Mouse (Mus musculus) brain, embryonic 14.5 days (tissue): ENCODE data around the gene Adgrd1. TPM values are rescaled to one million over a fixed set of nuclear protein-coding genes. Genes with fewer than 3 reads are reported as not detected.
A peak's percentile ranks its signal among the peaks of the same experiment; 100 is the strongest.

Experiments
- DNase-seq: peaks from one replicate; pipeline ENCODE4 v3.0.0-alpha.2; 2011; ENCODE audit warnings: low read depth
- CTCF ChIP-seq: fragments of 200-500 bp; IDR thresholded peaks from 2 replicates; pipeline ENCODE4 v1.5.1; 2012; ENCODE audit warnings: inconsistent platforms, mild to moderate bottlenecking, moderate library complexity, borderline replicate concordance; ENCODE audit not compliant: insufficient read depth, insufficient read length; ENCODE audit errors: extremely low read depth
- POLR2A ChIP-seq: fragments of 200-500 bp; IDR thresholded peaks from 2 replicates; pipeline ENCODE4 v1.6.1; 2012; ENCODE audit warnings: mild to moderate bottlenecking, inconsistent platforms, borderline replicate concordance; ENCODE audit not compliant: poor library complexity, insufficient read depth, insufficient read length, severe bottlenecking; ENCODE audit errors: extremely low read depth
- polyA plus RNA-seq: library from polyadenylated mRNA; depleted of rRNA; stranded (reverse); fragments of >200 nt; gene quantifications from 2 replicates; pipeline ENCODE4 v1.2.3, GENCODE M21; 2012; rRNA removed

Gene Adgrd1
- polyA plus RNA-seq: 0.25 and 0.41 TPM in 2 replicates

DNA sequence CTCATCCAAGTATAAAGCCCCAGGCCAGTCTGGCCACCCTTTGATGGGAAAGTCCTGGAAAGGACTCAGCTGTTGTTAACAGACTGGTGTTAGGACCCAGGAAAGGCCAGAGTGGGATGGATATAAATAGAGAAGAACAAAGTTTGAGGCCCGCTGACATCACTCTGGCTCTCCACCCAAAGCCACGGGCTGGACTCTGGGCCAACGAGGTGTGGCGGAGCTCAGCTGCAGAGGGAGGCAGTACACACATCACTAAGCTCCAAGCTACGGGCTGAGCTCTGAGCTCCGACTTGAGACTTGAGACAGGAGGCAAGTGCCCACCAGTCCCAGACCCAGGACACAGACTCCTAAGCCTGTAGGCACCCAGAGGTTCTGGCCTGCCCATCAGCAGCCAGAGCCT lies at the start of gene Adgrd1:
Gene Adgrd1 (plus strand): TSS at position 240 of the 400 bp plus-strand sequence.
- no peak for DNase-seq

DNA sequence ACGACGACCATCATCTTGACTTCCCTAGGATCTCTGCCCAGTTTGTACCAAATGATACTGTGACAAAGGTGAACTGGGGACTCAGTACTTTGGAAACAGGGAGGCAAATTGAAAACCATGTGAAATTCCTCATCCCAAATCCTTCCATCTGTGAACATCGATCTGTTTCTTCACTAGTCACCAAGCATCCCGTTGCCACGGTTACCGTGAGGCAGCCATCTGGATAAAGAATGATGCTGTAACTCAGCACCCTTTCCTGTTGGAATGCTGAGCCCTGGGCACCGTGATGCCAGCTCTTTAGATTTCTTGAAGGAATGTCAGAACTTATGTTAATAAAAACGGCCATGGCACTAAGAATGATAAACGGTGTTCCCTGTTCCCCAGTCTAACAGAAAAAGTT lies 47.2 kb upstream of the Adgrd1 start:
- TF ChIP-seq POLR2A (no peak), CTCF (no peak)
- peak; percentile 91 for DNase-seq

More for the DNA sequence above, at the start of gene Adgrd1:
- TF ChIP-seq POLR2A (no peak), CTCF (no peak)

DNA sequence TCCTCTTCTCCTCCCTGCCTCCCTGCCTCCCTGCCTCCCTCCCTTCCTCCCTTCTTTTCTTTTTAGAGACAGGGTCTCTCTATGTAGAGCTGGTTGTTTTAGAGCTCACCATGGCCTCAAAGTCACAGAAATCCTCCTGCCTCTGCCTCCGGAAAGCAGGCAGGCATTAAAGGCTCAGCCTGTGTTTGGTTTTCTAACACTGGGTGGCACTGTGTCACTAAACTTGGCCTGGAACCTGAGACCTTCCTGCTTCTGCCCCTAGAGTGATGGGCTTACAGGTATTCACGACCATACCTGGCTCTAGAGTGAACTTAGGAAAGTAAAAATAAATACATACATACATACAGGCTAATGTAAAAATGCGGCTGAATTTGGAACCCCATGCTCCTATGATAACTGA lies 44.6 kb upstream of the Adgrd1 start:
- no peak for DNase-seq
- TF ChIP-seq CTCF: peak; percentile 24; the same call in 1 of the 2 replicates
- no peak for TF ChIP-seq POLR2A

DNA sequence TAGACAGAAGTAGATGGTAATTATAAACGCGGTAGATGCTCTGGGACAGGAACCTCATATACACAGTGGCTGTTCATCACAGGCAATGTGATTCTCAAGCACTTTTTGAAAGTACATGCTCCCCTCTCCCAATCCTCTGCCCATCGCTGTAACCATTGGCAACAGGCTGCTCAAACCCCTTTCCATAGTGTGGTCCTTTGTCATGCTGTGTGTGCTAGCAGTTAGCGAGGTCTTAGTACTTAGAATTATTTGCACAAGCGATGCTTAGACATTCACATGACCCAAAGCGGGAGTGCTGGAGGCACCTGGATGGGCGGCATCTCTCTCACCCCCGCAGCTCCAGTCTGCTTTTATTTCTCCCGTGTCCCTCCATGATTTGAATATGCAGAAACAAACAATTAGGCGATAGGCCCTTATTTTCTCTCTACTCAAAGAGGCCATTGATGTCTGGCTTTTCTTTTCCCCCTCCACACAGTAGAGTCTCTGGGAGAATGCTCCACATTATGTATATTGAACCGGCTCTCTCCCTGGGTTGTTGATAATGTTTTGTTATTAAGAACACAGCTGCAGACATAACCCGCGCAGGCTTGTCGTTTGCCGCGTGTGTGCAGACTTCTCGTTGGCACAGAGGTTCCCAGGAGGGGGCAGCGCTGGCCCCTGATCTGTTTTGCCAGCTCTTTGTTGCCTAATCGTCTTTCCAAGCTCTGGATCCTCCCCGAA lies 43.8 kb upstream of the Adgrd1 start:
- peak; percentile 92 for DNase-seq

DNA sequence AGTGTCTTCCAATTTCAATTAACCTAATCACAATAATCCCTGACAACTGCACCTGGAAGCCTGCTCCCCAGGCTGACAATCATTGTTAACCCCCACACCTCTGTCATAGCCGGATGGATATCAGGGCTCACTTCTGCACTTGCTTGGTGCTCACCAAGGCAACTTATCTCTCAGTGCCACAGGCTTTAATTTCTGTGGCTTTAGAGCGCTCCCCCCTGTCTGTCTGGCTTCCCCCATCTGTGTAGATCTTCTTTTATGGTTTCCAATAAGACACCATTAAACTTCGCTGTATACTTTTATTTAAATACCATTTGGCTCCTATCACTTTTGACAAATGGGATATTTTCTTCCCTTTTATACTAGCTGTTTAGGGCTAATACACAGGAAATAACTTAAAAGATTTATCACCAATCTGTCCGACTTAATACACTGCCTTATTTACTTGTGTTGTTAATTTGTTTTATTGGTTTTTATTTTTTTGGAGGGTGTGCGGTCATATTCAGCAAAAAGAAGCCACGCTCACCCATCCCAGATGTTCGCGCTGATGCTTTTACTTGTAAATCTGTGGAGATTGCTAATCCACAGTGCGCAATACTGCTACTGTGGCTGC lies 41.8 kb upstream of the Adgrd1 start:
- DNase-seq: no peak
- TF ChIP-seq CTCF (no peak), POLR2A (no peak)

More for the DNA sequence above, 43.8 kb upstream of the Adgrd1 start:
- TF ChIP-seq CTCF (no peak), POLR2A (no peak)

DNA sequence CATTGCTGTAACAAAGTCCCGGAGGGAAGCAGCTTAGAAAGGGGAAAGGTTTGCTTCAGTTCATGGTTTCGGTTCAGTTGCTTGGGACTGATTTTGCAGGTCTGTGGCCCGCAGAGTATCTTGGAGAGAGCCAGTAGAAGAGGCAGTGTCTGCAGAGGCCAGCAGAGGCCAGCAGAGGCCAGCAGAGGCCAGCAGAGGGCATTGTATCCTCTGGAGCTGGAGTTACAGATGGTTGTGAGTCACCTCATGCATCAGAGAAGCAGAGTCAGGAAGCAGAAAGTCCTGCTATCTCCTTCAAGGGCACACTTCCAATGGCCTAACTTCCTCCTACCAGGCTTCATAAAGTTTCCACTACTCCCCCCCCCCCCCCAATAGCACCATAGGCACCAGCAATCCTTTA lies 37.4 kb upstream of the Adgrd1 start:
- TF ChIP-seq CTCF (no peak), POLR2A (no peak)
- DNase-seq: no peak

DNA sequence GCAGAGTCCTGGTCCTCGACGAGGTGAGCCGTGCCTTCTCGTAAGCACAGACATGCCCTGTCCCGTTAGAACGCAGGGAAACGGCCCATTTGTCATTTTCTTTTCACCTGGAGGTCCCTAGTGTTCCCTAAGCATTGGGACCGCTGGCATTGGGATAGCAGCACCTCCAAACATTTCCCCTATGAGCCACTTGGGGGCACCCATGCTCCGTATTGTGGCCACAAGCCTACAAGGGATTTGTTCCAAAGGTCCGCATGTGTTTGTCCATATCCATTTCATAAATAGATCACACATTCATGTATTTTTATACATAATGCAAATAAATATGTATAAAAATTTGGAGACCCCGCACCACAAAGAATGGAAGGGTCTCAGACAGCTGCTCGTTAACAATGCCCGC lies 35.0 kb upstream of the Adgrd1 start:
- TF ChIP-seq CTCF (peak; percentile 91), POLR2A (no peak)
- peak; percentile 91 for DNase-seq

DNA sequence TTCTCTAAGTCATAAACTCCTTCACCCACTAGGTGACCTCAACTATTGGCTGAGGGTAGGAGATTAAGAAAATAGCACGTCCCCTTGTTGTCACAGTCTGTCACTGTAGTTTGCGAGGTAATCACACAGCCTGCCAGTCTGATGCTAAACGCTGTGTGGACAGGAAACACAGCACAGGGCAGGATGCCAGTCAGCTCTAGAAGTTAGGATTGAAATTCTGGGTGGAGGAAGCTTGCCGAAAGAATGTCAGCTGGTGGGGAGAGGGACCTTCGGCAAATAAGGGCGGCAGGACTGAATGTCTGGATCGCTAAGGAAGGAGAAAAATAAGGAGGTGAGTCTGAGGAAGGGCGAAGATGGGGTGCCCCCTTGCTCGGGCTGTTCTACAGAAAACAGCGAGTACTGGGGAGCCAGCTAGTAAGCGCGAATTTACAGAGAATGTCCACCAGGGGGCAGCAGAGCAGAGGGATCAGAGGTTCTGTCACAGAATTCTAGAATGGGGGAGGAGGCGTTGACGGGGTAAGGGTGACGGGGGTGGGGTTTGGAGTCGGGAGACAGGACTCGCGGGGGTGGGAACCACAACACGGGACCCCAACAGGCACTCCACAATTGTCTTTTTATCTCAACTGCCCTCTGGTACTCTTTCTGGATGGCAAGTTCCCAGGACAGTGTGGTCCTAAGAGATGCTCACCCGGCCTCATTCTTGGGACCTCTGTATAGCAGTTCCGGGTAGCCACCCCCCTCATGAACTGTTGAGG lies 33.3 kb upstream of the Adgrd1 start:
- peak; percentile 88 for DNase-seq

DNA sequence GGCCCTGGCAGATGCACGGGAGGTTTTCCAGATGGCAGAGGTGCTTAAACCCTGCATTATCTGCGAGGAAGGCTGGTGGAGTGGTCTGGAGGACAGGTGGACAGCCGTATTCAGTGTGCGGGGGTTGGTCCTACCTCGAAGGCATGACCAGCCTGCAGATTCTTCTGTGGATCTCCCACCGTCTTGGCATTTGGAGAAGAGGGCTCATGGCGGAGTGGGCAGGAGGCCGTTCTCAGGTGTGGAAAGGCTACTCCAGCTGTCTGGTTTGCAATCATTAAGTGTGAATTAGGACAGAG lies 32.8 kb upstream of the Adgrd1 start:
- TF ChIP-seq CTCF (no peak), POLR2A (no peak)
- DNase-seq: no peak

More for the DNA sequence above, 33.3 kb upstream of the Adgrd1 start:
- peak; percentile 86 for TF ChIP-seq CTCF
- no peak for TF ChIP-seq POLR2A

DNA sequence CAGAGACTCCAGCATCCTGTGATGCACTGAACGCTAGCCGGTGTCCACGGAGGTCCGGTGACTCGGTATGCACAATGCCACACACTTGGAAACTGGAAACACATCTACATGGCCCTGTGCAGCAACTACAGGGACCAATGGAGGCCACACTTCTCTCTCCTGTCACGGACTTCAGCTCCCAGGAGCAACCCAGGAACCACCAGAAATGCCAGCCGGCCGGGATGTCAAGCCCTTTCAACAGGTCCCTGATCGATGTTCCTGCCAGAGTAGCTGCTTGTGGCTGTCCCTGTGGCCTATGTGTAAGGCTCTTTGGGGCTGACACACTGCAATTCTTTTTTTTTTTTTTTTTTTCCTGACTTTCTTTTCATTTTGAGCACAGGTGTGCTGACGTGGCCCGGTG lies 32.4 kb upstream of the Adgrd1 start:
- DNase-seq: no peak
- TF ChIP-seq CTCF: no peak
- no peak for TF ChIP-seq POLR2A

DNA sequence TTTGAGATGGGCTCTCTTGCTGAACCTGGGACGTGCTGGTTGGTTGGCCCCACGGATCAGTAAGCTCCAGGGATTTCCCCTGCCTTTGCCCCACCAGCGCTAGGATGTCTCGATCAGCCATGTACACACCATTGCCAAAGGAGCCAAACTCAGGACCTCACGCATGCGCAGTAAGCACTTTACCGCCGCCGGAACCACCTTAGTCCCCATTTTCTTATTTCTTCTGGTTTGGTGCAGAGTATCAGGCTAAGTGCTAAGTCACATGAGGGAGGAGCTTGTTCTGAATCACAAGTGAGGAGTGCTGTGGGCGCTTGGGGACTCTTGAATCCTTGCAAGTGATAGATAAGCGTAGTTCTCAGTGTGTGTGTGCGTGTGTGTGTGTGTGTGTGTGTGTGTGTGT lies 31.2 kb upstream of the Adgrd1 start:
- no peak for DNase-seq
- TF ChIP-seq CTCF (no peak), POLR2A (no peak)
